Mouse (Mus musculus) erythroblast, embryonic 14.5 days (primary cell): ENCODE measurements around the gene Cttnbp2nl.

Experiments used
- GATA1 ChIP-seq: IDR thresholded peaks from 2 replicates; pipeline ENCODE4 v1.6.1; 2012; ENCODE audit warnings: low read length, inconsistent platforms, mixed read lengths
- TAL1 ChIP-seq: IDR thresholded peaks from 3 replicates; pipeline ENCODE4 v1.6.1; 2012; ENCODE audit warnings: low read length, inconsistent platforms, mixed read lengths

DNA sequence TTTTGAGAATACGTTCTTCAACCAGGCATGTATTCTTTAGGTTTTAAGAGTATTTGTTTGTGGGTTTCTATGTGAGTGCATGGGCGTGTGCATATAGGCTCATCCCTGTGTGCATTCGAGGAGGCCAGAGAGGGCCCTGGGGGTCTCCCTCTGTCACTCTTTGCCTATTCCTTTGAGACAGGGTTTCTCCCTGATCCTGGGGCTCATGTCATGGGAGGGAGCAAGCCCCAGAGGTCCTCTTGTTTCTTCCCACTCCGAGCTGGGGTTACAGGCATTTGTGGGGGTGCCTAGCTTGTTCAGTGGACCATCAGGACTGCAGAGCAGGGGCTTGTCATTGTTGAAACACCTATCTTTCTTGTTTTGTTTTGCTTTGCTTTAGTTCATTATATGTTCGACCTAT, 65.1 kb downstream of the Cttnbp2nl start:
- TF ChIP-seq GATA1 = no peak
- no peak for TF ChIP-seq TAL1
